Mouse (Mus musculus): ENCODE data around the gene Ccdc28b. TPM values are rescaled to one million over a fixed set of nuclear protein-coding genes. Genes with fewer than 3 reads are reported as not detected.

Gene Ccdc28b
- polyA plus RNA-seq (2014; fragmentation: Illumina TruSeq; extraction: RNeasy Lipid Tissue Mini Kit (QIAGEN cat#74804)), result 4.1 TPM

GRCm38 (mm10) chr4:129623681-129624091, at the start of gene Ccdc28b:
TSS of gene Ccdc28b (minus strand) at chr4:129623947.

GRCm38 (mm10) chr4:129672083-129672877, 48.5 kb upstream of the Ccdc28b start, which contains the start of gene Kpna6:
TSS of gene Kpna6 (minus strand) at chr4:129672767.

DNA sequence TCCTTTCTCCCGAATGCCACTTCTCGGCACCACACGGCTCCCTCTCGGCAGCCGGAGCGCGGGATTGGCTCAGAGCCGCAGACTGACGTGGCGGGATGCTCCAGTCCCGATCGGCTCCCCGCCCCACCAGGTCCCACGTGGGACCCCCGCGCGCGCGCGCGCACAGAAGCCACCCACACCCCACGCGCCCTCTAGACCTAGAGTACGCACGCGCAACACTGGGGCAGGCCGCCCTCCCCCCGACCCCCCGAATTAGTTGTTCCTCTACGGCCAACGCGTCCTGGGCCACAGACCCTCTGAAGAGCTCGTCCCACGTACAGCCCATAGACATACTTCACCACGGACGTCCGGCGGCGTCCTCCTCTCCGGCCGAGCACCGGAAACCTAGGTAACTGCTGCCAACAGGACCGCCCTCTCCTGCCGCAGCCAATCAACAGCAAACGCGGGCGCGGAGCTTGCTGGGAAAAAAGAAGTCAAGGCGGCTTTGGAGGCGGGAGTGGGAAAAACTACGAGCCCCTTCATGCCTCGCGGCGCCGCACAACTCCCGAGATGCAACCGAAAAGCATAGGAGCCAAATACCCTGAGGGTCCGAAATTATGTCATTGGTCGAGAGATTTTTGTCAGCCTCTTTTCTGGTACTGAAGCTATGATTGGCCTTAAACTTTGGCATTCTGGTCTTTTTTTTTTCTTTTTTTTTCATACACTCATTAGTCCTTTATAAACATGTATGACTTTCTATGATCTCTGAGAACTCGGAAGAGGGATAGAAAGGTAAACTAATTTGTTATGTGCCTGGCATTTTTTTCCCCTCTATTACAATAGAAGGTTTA, 17.1 kb upstream of the Ccdc28b start, which contains the start of gene Txlna:
Gene Txlna, minus strand, starts transcription at position 428 of the 830 bp plus-strand sequence.

GRCm38 (mm10) chr4:129618786-129619691, 4.7 kb downstream of the Ccdc28b start, which contains the start of gene Iqcc:
TSS of gene Iqcc (minus strand) at chr4:129619099.

DNA sequence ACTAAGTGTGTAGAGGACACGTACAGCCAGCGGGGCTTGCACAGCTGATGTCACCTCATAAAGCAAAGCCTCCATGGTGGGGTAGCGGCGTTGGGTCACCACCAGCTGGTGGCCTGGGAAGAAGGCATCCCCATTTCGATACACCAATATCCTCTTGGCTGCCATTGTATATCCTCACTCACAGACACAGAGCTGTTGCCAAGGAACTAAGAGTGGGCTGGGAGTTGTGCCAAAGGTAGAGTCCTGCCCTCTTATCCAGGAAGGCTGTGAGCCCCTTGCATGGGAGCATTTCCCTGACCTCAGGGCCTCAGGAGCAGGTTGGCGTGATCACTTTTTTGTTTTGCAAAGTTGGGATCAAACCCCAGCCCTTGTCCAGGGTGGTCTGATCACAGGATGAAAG, 9.7 kb downstream of the Ccdc28b start, which contains the start of gene Dcdc2b:
Gene Dcdc2b, minus strand, starts transcription at position 165 of the 400 bp plus-strand sequence.

DNA sequence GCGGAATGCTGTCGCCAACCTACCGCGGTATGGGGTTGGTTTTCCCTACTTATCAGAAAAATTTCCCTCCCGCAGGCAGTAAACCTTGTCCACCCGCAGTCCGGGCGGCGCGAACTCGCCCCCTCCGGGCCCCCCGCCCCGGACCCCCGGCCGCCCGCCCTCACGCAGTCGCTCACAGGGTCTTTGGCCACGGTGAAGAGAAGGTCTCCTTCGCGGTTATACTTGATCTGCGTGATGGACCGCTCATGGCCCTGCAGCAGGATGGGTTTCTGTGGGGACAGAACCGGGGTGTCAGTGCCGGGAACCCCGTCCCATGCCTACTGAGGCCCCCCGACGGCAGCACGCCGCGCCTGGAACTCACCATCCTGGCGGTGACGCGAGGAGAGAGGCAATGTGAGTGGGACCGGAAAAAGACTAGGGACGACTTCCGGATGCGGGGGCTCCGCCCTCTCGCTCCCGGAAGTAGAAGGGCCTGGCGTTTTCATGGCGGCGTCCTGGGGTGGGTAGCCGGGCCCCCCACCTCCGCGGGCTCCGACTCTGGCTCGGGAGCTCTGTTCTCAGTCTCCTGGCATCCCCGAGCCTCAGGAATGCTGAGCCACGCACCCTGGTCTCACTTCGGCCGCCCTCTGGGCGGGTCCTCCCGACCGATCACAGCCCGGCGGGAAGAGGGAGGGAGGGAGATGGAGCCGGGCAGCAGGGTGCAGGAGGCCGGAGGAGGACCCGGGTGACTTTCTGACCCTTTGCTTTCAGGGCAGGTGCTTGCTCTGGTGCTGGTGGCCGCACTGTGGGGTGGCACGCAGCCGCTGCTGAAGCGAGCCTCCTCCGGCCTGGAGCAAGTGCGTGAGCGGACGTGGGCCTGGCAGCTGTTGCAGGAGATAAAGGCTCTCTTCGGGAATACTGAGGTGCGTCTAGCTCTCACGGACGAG, 23.3 kb downstream of the Ccdc28b start, which contains the start of the genes Eif3i and Tmem234:
Gene Eif3i, minus strand, starts transcription at position 416 of the 926 bp plus-strand sequence.
Gene Tmem234, plus strand, starts transcription at position 436 of the 926 bp plus-strand sequence.

DNA sequence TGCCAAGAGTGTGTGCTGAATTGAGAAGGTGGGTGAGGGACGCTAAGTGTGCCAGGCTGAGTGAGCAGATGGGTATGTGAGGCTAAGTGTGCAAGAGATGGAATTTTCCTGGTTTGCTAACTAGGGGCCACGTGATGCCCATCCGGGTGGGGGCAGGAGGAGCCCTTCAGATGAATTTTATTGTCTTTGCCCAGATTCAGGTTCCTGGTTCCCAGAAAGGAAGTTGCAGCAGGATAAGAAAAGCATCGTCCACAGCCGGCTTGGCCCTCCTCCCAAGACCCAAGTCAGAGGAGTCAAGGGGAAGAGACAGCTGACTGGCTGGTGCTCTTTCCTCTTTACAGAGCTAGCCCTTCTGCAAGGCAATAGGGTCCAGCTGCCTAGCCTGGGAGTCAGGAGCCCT, 45.3 kb downstream of the Ccdc28b start, which contains the start of gene Fam167b:
Gene Fam167b, minus strand, starts transcription at position 84 of the 400 bp plus-strand sequence.

DNA sequence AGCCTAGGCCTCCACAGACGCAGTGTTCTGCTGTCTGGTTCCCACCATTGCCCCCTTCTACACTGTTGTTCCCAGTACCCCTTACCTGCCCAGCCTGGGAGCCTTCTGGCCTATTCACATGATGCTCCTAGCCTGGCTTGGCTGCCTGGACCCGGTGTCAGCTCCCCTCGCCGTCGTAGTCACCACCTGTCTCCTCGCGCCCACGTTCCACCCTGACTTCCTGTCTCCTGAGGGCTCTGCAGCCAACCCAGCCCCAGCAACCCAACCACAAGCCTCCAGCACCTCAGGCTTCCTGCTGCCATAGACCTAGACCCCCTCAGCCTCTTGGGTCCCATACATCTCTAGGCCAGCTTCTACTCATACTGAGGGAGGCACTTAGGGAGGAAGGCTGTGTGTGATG, 50.3 kb downstream of the Ccdc28b start, which contains the start of gene Lck:
Gene Lck, minus strand, starts transcription at position 212 of the 400 bp plus-strand sequence.

Other genes starting within 250 kb of the Ccdc28b start
- gene Zbtb8a, start 245.8 kb downstream of the Ccdc28b start, polyA plus RNA-seq (2014; fragmentation: Illumina TruSeq; extraction: RNeasy Lipid Tissue Mini Kit (QIAGEN cat#74804)), result 4.2 TPM
- 18.5 TPM for gene Zbtb8b, start 183.1 kb downstream of the Ccdc28b start, polyA plus RNA-seq (2014; fragmentation: Illumina TruSeq; extraction: RNeasy Lipid Tissue Mini Kit (QIAGEN cat#74804))
- gene Bsdc1, start 162.4 kb downstream of the Ccdc28b start, polyA plus RNA-seq (2014; fragmentation: Illumina TruSeq; extraction: RNeasy Lipid Tissue Mini Kit (QIAGEN cat#74804)), result 8.4 TPM
- gene Tssk3, start 132.9 kb downstream of the Ccdc28b start, polyA plus RNA-seq (2014; fragmentation: Illumina TruSeq; extraction: RNeasy Lipid Tissue Mini Kit (QIAGEN cat#74804)), result not detected
- not detected for gene Fam229a, start 132.8 kb downstream of the Ccdc28b start, polyA plus RNA-seq (2014; fragmentation: Illumina TruSeq; extraction: RNeasy Lipid Tissue Mini Kit (QIAGEN cat#74804))
- gene Marcksl1, start 110.4 kb downstream of the Ccdc28b start, polyA plus RNA-seq (2014; fragmentation: Illumina TruSeq; extraction: RNeasy Lipid Tissue Mini Kit (QIAGEN cat#74804)), result 220 TPM
- 51.0 TPM for gene Hdac1, start 81.2 kb downstream of the Ccdc28b start, polyA plus RNA-seq (2014; fragmentation: Illumina TruSeq; extraction: RNeasy Lipid Tissue Mini Kit (QIAGEN cat#74804))
- 0.66 TPM for gene Lck, start 50.3 kb downstream of the Ccdc28b start, polyA plus RNA-seq (2014; fragmentation: Illumina TruSeq; extraction: RNeasy Lipid Tissue Mini Kit (QIAGEN cat#74804))
- 0.94 TPM for gene Fam167b, start 45.4 kb downstream of the Ccdc28b start, polyA plus RNA-seq (2014; fragmentation: Illumina TruSeq; extraction: RNeasy Lipid Tissue Mini Kit (QIAGEN cat#74804))
- 20.0 TPM for gene Eif3i, start 23.3 kb downstream of the Ccdc28b start, polyA plus RNA-seq (2014; fragmentation: Illumina TruSeq; extraction: RNeasy Lipid Tissue Mini Kit (QIAGEN cat#74804))
- gene Tmem234, start 23.3 kb downstream of the Ccdc28b start, polyA plus RNA-seq (2014; fragmentation: Illumina TruSeq; extraction: RNeasy Lipid Tissue Mini Kit (QIAGEN cat#74804)), result 29.8 TPM
- gene Dcdc2b, start 9.7 kb downstream of the Ccdc28b start, polyA plus RNA-seq (2014; fragmentation: Illumina TruSeq; extraction: RNeasy Lipid Tissue Mini Kit (QIAGEN cat#74804)), result not detected
- 4.9 TPM for gene Iqcc, start 4.8 kb downstream of the Ccdc28b start, polyA plus RNA-seq (2014; fragmentation: Illumina TruSeq; extraction: RNeasy Lipid Tissue Mini Kit (QIAGEN cat#74804))
- gene Txlna, start 17.1 kb upstream of the Ccdc28b start, polyA plus RNA-seq (2014; fragmentation: Illumina TruSeq; extraction: RNeasy Lipid Tissue Mini Kit (QIAGEN cat#74804)), result 20.1 TPM
- 60.3 TPM for gene Kpna6, start 48.8 kb upstream of the Ccdc28b start, polyA plus RNA-seq (2014; fragmentation: Illumina TruSeq; extraction: RNeasy Lipid Tissue Mini Kit (QIAGEN cat#74804))
- 0.43 TPM for gene Tmem39b, start 72.9 kb upstream of the Ccdc28b start, polyA plus RNA-seq (2014; fragmentation: Illumina TruSeq; extraction: RNeasy Lipid Tissue Mini Kit (QIAGEN cat#74804))
- gene Khdrbs1, start 118.4 kb upstream of the Ccdc28b start, polyA plus RNA-seq (2014; fragmentation: Illumina TruSeq; extraction: RNeasy Lipid Tissue Mini Kit (QIAGEN cat#74804)), result 354 TPM
- 2,436 TPM for gene Ptp4a2, start 187.3 kb upstream of the Ccdc28b start, polyA plus RNA-seq (2014; fragmentation: Illumina TruSeq; extraction: RNeasy Lipid Tissue Mini Kit (QIAGEN cat#74804))

Measured in ovary, adult 10 weeks (tissue).